In the genomic region with DNA sequence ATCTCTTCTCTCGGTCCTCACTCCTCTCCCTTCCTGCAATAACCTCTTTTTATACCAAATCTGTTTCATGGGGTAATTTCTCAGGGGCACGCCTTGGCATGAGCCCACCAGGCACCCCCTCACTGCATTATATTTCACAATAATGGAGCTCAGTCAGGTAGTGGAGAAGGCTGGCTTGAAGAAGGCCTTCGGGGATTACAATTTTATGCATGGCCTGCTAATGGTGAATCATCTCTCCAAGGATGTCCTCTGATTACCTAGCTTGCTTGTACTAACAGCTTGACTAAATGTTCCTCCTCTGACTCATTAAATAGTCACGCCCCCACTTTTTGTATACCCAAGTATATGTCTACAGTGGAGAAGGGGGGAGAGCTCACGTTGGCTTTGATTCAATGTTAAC, we compare ENCODE assay signal across 30 mouse cellular contexts. TPM values are rescaled to one million over a fixed set of nuclear protein-coding genes. Genes with fewer than 3 reads are reported as not detected.
A peak's percentile ranks its signal among the peaks of the same experiment; 100 is the strongest.
DNase-seq lines count a peak whose midpoint lies in the region; ATAC-seq and TF ChIP-seq lines count a peak whose summit lies in the region.
"Had no signal": no experiment of that assay in that cellular context is flagged by ENCODE, and none has a peak within 500 bp of the region (broad histone marks: within the 10 kb centered on the region; RNA-seq: fewer than 3 reads in every experiment).

No protein-coding gene starts in this region.

- no peak overlapping the region for H3K27ac ChIP-seq in hindbrain, postnatal 0 days
- H3K27ac ChIP-seq in hindbrain, embryonic 13.5 days = no peak overlapping the region
- no peak overlapping the region for H3K27ac ChIP-seq in embryonic facial prominence, embryonic 15.5 days (replicated peaks)
- H3K27ac ChIP-seq: embryonic facial prominence, embryonic 13.5 days; forebrain, embryonic 12.5 days; hindbrain, embryonic 14.5 days; kidney, embryonic 15.5 days; left cerebral cortex, adult 2 months; limb, embryonic 12.5 days; liver, embryonic 15.5 days; neural tube, embryonic 13.5 days had no signal

- no peak overlapping the region for H3K4me2 ChIP-seq in hindbrain, postnatal 0 days (ENCODE audit: low read depth, low read length)
- H3K4me2 ChIP-seq in hindbrain, embryonic 13.5 days = no peak overlapping the region
- H3K4me2 ChIP-seq in embryonic facial prominence, embryonic 15.5 days (replicated peaks) = no peak overlapping the region
- H3K4me2 ChIP-seq: embryonic facial prominence, embryonic 13.5 days; forebrain, embryonic 12.5 days; heart, embryonic 11.5 days; hindbrain, embryonic 14.5 days; kidney, embryonic 15.5 days; limb, embryonic 12.5 days; liver, embryonic 15.5 days; lung, embryonic 14.5 days; neural tube, embryonic 13.5 days had no signal

- no peaks in the 10 kb centered on the region for H3K4me1 ChIP-seq in hindbrain, postnatal 0 days (ENCODE audit: insufficient read depth, low read length)
- no peaks in the 10 kb centered on the region for H3K4me1 ChIP-seq in hindbrain, embryonic 13.5 days (replicated peaks)
- H3K4me1 ChIP-seq in embryonic facial prominence, embryonic 15.5 days = peaks cover 3% of the 10 kb centered on the region; the same call in 1 of the 2 replicates
- H3K4me1 ChIP-seq: embryonic facial prominence, embryonic 13.5 days; forebrain, embryonic 12.5 days; kidney, embryonic 15.5 days; limb, embryonic 12.5 days; liver, embryonic 15.5 days; neural tube, embryonic 13.5 days had no signal

- H3K9ac ChIP-seq in hindbrain, postnatal 0 days (replicated peaks; ENCODE audit: low read length) = no peak overlapping the region
- no peak overlapping the region for H3K9ac ChIP-seq in hindbrain, embryonic 13.5 days
- H3K9ac ChIP-seq in embryonic facial prominence, embryonic 15.5 days = no peak overlapping the region
- H3K9ac ChIP-seq: embryonic facial prominence, embryonic 13.5 days; forebrain, embryonic 12.5 days; hindbrain, embryonic 14.5 days; kidney, embryonic 15.5 days; limb, embryonic 12.5 days; liver, embryonic 15.5 days; lung, embryonic 14.5 days; neural tube, embryonic 13.5 days had no signal

- no peak overlapping the region for H3K4me3 ChIP-seq in hindbrain, postnatal 0 days (ENCODE audit: low read length)
- no peak overlapping the region for H3K4me3 ChIP-seq in hindbrain, embryonic 13.5 days
- no peak overlapping the region for H3K4me3 ChIP-seq in embryonic facial prominence, embryonic 15.5 days (replicated peaks)
- H3K4me3 ChIP-seq: embryonic facial prominence, embryonic 13.5 days; forebrain, embryonic 12.5 days; kidney, embryonic 15.5 days; left cerebral cortex, adult 2 months; limb, embryonic 12.5 days; liver, embryonic 15.5 days; neural tube, embryonic 13.5 days had no signal

- H3K36me3 ChIP-seq in hindbrain, postnatal 0 days (ENCODE audit: insufficient read depth, low read length) = no peaks in the 10 kb centered on the region
- no peaks in the 10 kb centered on the region for H3K36me3 ChIP-seq in hindbrain, embryonic 13.5 days
- no peaks in the 10 kb centered on the region for H3K36me3 ChIP-seq in embryonic facial prominence, embryonic 15.5 days
- H3K36me3 ChIP-seq: embryonic facial prominence, embryonic 13.5 days; forebrain, embryonic 12.5 days; kidney, embryonic 15.5 days; limb, embryonic 12.5 days; liver, embryonic 15.5 days; neural tube, embryonic 13.5 days had no signal

- no peaks in the 10 kb centered on the region for H3K27me3 ChIP-seq in hindbrain, postnatal 0 days (ENCODE audit: insufficient read depth, low read length)
- H3K27me3 ChIP-seq in hindbrain, embryonic 13.5 days = no peaks in the 10 kb centered on the region
- H3K27me3 ChIP-seq in embryonic facial prominence, embryonic 15.5 days = no peaks in the 10 kb centered on the region
- H3K27me3 ChIP-seq: embryonic facial prominence, embryonic 13.5 days; forebrain, embryonic 12.5 days; kidney, embryonic 15.5 days; limb, embryonic 12.5 days; neural tube, embryonic 13.5 days had no signal

- no peaks in the 10 kb centered on the region for H3K9me3 ChIP-seq in hindbrain, postnatal 0 days (ENCODE audit: low read length)
- no peaks in the 10 kb centered on the region for H3K9me3 ChIP-seq in hindbrain, embryonic 13.5 days
- no peaks in the 10 kb centered on the region for H3K9me3 ChIP-seq in embryonic facial prominence, embryonic 15.5 days (replicated peaks)
- H3K9me3 ChIP-seq: embryonic facial prominence, embryonic 13.5 days; forebrain, embryonic 12.5 days; kidney, embryonic 15.5 days; limb, embryonic 12.5 days; liver, embryonic 15.5 days; neural tube, embryonic 13.5 days had no signal

- no peak for TF ChIP-seq CTCF in hindbrain, postnatal 0 days (IDR thresholded peaks at IDR 0.05; ENCODE audit: low read depth)

- WGBS in hindbrain, postnatal 0 days = 73% methylated on average over 5 of the region's 5 CpGs
- 83% methylated on average over 5 of the region's 5 CpGs for WGBS in hindbrain, embryonic 13.5 days
- WGBS in embryonic facial prominence, embryonic 15.5 days = 65% methylated on average over 5 of the region's 5 CpGs

- no peak for DNase-seq in hindbrain, postnatal 0 days (ENCODE audit: low spot score)
- peak; percentile 65 for DNase-seq in 416B (ENCODE audit: low read depth)
- peak; percentile 62 for DNase-seq in MN1 (ENCODE audit: low spot score)
- no peak for DNase-seq in ovary, postnatal 10 days (ENCODE audit: low spot score)
- no peak for DNase-seq in adipocyte (ENCODE audit: low spot score)
- DNase-seq: cerebellum, adult 11 months; cerebellum, adult 9-10 months; embryo, embryonic 11 days; gastrocnemius, postnatal 14 days; heart, adult 18-20 months; heart, postnatal 4 days; kidney, adult 11 months; kidney, postnatal 25 days; lung, embryonic 14.5 days; lung, postnatal 14 days; right cerebral cortex, postnatal 4 days had no signal

- peak; percentile 59 for ATAC-seq in hindbrain, postnatal 0 days
- ATAC-seq in hindbrain, embryonic 13.5 days (ENCODE audit: low FRiP score) = no peak
- ATAC-seq in embryonic facial prominence, embryonic 15.5 days (ENCODE audit: insufficient number of reproducible peaks, low FRiP score, low TSS enrichment, low read depth) = 0 out of 2 replicates have a peak, but pooled peaks have one; percentile 25
- ATAC-seq in granulocyte monocyte progenitor cell, adult 5-6 weeks (replicated peaks; ENCODE audit: poor library complexity, severe bottlenecking) = no peak
- ATAC-seq: inflammation-experienced regulatory T-cells, adult 6 months; midbrain, embryonic 16.5 days had no signal

RNA-seq across cellular contexts. Expression of a gene that starts 48.3 kb away (rescaled TPM):
- total RNA-seq in hindbrain, postnatal 0 days (2014; rRNA removed) = 107 and 112 TPM in 2 replicates
- 16.9 and 19.0 TPM in 2 replicates for polyA plus RNA-seq in hindbrain, postnatal 0 days (2015; fragmentation: Nextera tagmentation; extraction: Ambion mirVana)
- polyA plus RNA-seq in hindbrain, embryonic 13.5 days (2015; fragmentation: Nextera tagmentation; extraction: Ambion mirVana) = 9.3 and 10.0 TPM in 2 replicates
- polyA plus RNA-seq in embryonic facial prominence, embryonic 15.5 days (2015; fragmentation: Nextera tagmentation; extraction: Ambion mirVana) = 8.3 and 11.2 TPM in 2 replicates
- 10.3 and 11.5 TPM in 2 replicates for total RNA-seq in granulocyte monocyte progenitor cell, adult 5-6 weeks (2014; fragmentation: Nextera tagmentation)
- total RNA-seq in granulocyte monocyte progenitor cell, adult 5-6 weeks (2017) = 6.5 and 8.9 TPM in 2 replicates

Comparison
In these comparisons a context has a peak if more than half of its experiments do, and no peak if none do; other contexts are left out.
1. ATAC-seq: peak in hindbrain, postnatal 0 days (single experiment) and embryonic facial prominence, embryonic 15.5 days (single experiment); none in hindbrain, embryonic 13.5 days (single experiment) and granulocyte monocyte progenitor cell, adult 5-6 weeks (single experiment).
2. DNase-seq: peak in 416B (single experiment) and MN1 (single experiment); none in hindbrain, postnatal 0 days (single experiment), ovary, postnatal 10 days (single experiment) and adipocyte (single experiment).